19 mouse cellular contexts compared by ENCODE assay signal in the genomic region with DNA sequence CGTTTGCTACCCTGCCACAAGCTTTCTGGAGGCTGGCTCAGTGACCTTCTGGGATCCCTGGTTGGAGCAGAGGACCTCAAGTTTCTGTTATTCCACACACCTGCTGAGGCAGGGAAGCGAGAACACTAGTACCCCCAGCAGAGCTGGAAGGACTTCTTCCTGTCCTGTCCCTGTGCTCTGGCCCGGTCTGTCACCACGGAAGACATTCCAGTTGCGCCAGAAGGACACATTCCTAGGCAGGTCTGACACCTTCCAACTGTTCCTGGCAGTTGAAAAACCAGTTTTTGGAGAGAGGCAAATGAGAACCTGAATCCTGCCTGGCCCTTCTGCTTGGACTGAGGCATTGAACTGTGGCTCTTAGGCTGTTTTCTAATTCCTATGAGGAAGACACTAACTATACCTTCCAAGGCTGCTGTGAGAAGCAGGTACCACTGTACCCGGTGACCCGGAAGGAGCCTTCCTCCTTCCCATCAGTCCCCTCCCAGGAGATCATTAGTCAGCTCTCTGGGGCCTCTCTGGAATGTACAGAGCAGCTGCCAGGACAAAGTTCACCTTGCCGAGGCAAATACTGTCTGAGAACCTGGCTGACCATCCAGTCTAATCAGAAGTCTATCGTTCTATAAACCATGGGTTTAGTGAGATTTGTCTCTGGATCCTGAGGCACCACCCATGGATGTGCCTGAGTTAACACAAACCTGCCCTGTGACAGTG. TPM values are rescaled to one million over a fixed set of nuclear protein-coding genes. Genes with fewer than 3 reads are reported as not detected.
DNase-seq lines count a peak whose midpoint lies in the region; ATAC-seq and TF ChIP-seq lines count a peak whose summit lies in the region.
"Had no signal": no experiment of that assay in that cellular context is flagged by ENCODE, and none has a peak within 500 bp of the region (broad histone marks: within the 10 kb centered on the region; RNA-seq: fewer than 3 reads in every experiment).

No protein-coding gene starts in this region.

- WGBS in liver, adult 2 months: 25% methylated on average over 9 of the region's 9 CpGs
- 25% methylated on average over 9 of the region's 9 CpGs for WGBS in liver, embryonic 12.5 days (ENCODE audit: insufficient replicate concordance)

- no peak overlapping the region for H3K27ac ChIP-seq in liver, adult 2 months (replicated peaks; ENCODE audit: insufficient read depth, low read depth, low read length)
- H3K27ac ChIP-seq in liver, embryonic 12.5 days: no peak overlapping the region
- H3K27ac ChIP-seq: heart, adult 2 months; hindbrain, postnatal 0 days; left cerebral cortex, adult 2 months; liver, embryonic 14.5 days; midbrain, embryonic 13.5 days; neural tube, embryonic 12.5 days had no signal

- H3K4me2 ChIP-seq in liver, embryonic 12.5 days: no peak overlapping the region
- H3K4me2 ChIP-seq: midbrain, embryonic 13.5 days; neural tube, embryonic 12.5 days had no signal

- no peaks in the 10 kb centered on the region for H3K9me3 ChIP-seq in liver, embryonic 12.5 days (replicated peaks)
- H3K9me3 ChIP-seq: G1E; midbrain, embryonic 13.5 days; neural tube, embryonic 12.5 days had no signal

- no peak overlapping the region for H3K4me3 ChIP-seq in liver, adult 2 months (ENCODE audit: insufficient read depth, low read depth, low read length)
- no peak overlapping the region for H3K4me3 ChIP-seq in liver, embryonic 12.5 days
- H3K4me3 ChIP-seq: heart, adult 2 months; left cerebral cortex, adult 2 months; midbrain, embryonic 13.5 days; neural tube, embryonic 12.5 days had no signal

- no peaks in the 10 kb centered on the region for H3K4me1 ChIP-seq in liver, adult 2 months (ENCODE audit: control insufficient read depth, insufficient read depth, low read length)
- no peaks in the 10 kb centered on the region for H3K4me1 ChIP-seq in liver, embryonic 12.5 days

- no peaks in the 10 kb centered on the region for H3K36me3 ChIP-seq in liver, adult 2 months (ENCODE audit: control insufficient read depth, insufficient read depth, low read length)
- H3K36me3 ChIP-seq in liver, embryonic 12.5 days: no peaks in the 10 kb centered on the region
- H3K36me3 ChIP-seq: G1E; midbrain, embryonic 13.5 days; neural tube, embryonic 12.5 days had no signal

- H3K9ac ChIP-seq in liver, adult 2 months (ENCODE audit: low read depth, low read length): no peak overlapping the region
- H3K9ac ChIP-seq in liver, embryonic 12.5 days: no peak overlapping the region
- H3K9ac ChIP-seq: liver, embryonic 14.5 days; midbrain, embryonic 13.5 days; neural tube, embryonic 12.5 days had no signal

- no peaks in the 10 kb centered on the region for H3K79me2 ChIP-seq in liver, adult 2 months (ENCODE audit: control insufficient read depth, insufficient read depth, low read length)

- DNase-seq in liver, adult 2 months (ENCODE audit: extremely low read depth, low read depth, low spot score): peak; percentile 7
- DNase-seq in ZHBTc4 (ENCODE audit: low read depth, low spot score): peak; percentile 37
- DNase-seq in kidney, adult 9 months: peak; percentile 83
- DNase-seq in lung, postnatal 14 days: peak; percentile 12
- DNase-seq in gastrocnemius, postnatal 36 days: no peak
- no peak for DNase-seq in left cerebral cortex, adult 9 months (ENCODE audit: low spot score in 2 of 2)
- DNase-seq: cerebellum, adult 9-11 months; heart, adult 2 months; heart, postnatal 10 days had no signal

- TF ChIP-seq POLR2A in liver, adult 2 months (IDR thresholded peaks at IDR 0.05; ENCODE audit: extremely low read depth, insufficient read depth, low read length): no peak

- ATAC-seq in liver, embryonic 12.5 days: no peak; the same call in 1 of the 2 replicates
- no peak for ATAC-seq in erythroid progenitor cell, adult 5-6 weeks (replicated peaks; ENCODE audit: low FRiP score, poor library complexity, severe bottlenecking)
- ATAC-seq: hindbrain, postnatal 0 days; midbrain, embryonic 13.5 days had no signal

- no peaks in the 10 kb centered on the region for H3K27me3 ChIP-seq in liver, adult 2 months (ENCODE audit: control insufficient read depth, insufficient read depth, low read length)
- peaks cover 61% of the 10 kb centered on the region for H3K27me3 ChIP-seq in liver, embryonic 12.5 days (replicated peaks)

- TF ChIP-seq CTCF in liver, adult 2 months (IDR thresholded peaks at IDR 0.05; ENCODE audit: low read depth, low read length): no peak

- intact Hi-C loops in gastrocnemius, postnatal 36 days (cut with DNase I): no loop called here

RNA-seq across cellular contexts. Expression of a gene that starts 6.6 kb away (rescaled TPM):
- 0.09 TPM in 1 of 2 replicates, not detected in the other for total RNA-seq in liver, adult 2 months (2014; rRNA removed)
- not detected in 2 replicates for polyA plus RNA-seq in liver, adult 2 months (2012; rRNA removed)
- 0.05 and 0.07 TPM in 2 replicates for polyA plus RNA-seq in liver, embryonic 12.5 days (2016; fragmentation: Nextera tagmentation; extraction: Ambion mirVana)
- not detected in 2 replicates for total RNA-seq in erythroid progenitor cell, adult 5-6 weeks (2015; ENCODE audit: low replicate concordance)
- total RNA-seq in erythroid progenitor cell, adult 5-6 weeks (2017; ENCODE audit: low replicate concordance): not detected in 2 replicates
- total RNA-seq in gastrocnemius, postnatal 36 days (2021): not detected
- total RNA-seq: G1E; heart, adult 2 months had no signal
- polyA plus RNA-seq: C2C12, G1E had no signal

RNA-seq across cellular contexts. Expression of a gene that starts 11.8 kb away (rescaled TPM):
- not detected in 2 replicates for total RNA-seq in liver, adult 2 months (2014; rRNA removed)
- polyA plus RNA-seq in liver, adult 2 months (2012; rRNA removed): not detected in 2 replicates
- 0.17 and 0.26 TPM in 2 replicates for polyA plus RNA-seq in liver, embryonic 12.5 days (2016; fragmentation: Nextera tagmentation; extraction: Ambion mirVana)
- total RNA-seq in erythroid progenitor cell, adult 5-6 weeks (2015; ENCODE audit: low replicate concordance): not detected in 2 replicates
- total RNA-seq in erythroid progenitor cell, adult 5-6 weeks (2017; ENCODE audit: low replicate concordance): not detected in 2 replicates
- not detected for total RNA-seq in gastrocnemius, postnatal 36 days (2021)
- total RNA-seq: G1E; heart, adult 2 months; heart, postnatal 10 days; hindbrain, postnatal 0 days had no signal
- polyA plus RNA-seq: C2C12; G1E; heart, adult 2 months; hindbrain, postnatal 0 days; thymus, postnatal 0 days had no signal

RNA-seq across cellular contexts. Expression of a gene that starts 22.1 kb away (rescaled TPM):
- 2.5 and 4.6 TPM in 2 replicates for total RNA-seq in liver, adult 2 months (2014; rRNA removed)
- 4.1 and 5.4 TPM in 2 replicates for polyA plus RNA-seq in liver, adult 2 months (2012; rRNA removed)
- polyA plus RNA-seq in liver, embryonic 12.5 days (2016; fragmentation: Nextera tagmentation; extraction: Ambion mirVana): 6.9 and 7.5 TPM in 2 replicates
- total RNA-seq in erythroid progenitor cell, adult 5-6 weeks (2015; ENCODE audit: low replicate concordance): 0.72 and 0.84 TPM in 2 replicates
- total RNA-seq in erythroid progenitor cell, adult 5-6 weeks (2017; ENCODE audit: low replicate concordance): 0.77 and 1.7 TPM in 2 replicates
- total RNA-seq in gastrocnemius, postnatal 36 days (2021): 1 to 10 TPM; 1.3 to 1.7 TPM

RNA-seq across cellular contexts. Expression of a gene that starts 49.9 kb away (rescaled TPM):
- 22.4 and 23.4 TPM in 2 replicates for total RNA-seq in liver, adult 2 months (2014; rRNA removed)
- 21.2 and 24.2 TPM in 2 replicates for polyA plus RNA-seq in liver, adult 2 months (2012; rRNA removed)
- 45.2 and 48.6 TPM in 2 replicates for polyA plus RNA-seq in liver, embryonic 12.5 days (2016; fragmentation: Nextera tagmentation; extraction: Ambion mirVana)
- 17.2 and 25.9 TPM in 2 replicates for total RNA-seq in erythroid progenitor cell, adult 5-6 weeks (2015; ENCODE audit: low replicate concordance)
- 39.9 and 50.4 TPM in 2 replicates for total RNA-seq in erythroid progenitor cell, adult 5-6 weeks (2017; ENCODE audit: low replicate concordance)
- total RNA-seq in gastrocnemius, postnatal 36 days (2021): 10 to 100 TPM; 21.6 to 24.4 TPM

Comparison
In these comparisons a context has a peak if more than half of its experiments do, and no peak if none do; other contexts are left out.
1. DNase-seq: peak in liver, adult 2 months (single experiment), ZHBTc4 (single experiment), kidney, adult 9 months (single experiment) and lung, postnatal 14 days (single experiment); none in gastrocnemius, postnatal 36 days (0 of 2) and left cerebral cortex, adult 9 months (0 of 2).